Mouse (Mus musculus) right cerebral cortex, postnatal 14 days (tissue): ENCODE data around the gene Rnf225.
A peak's percentile ranks its signal among the peaks of the same experiment; 100 is the strongest.
"Not testable (repeated sequence)": the region's sequence is repeated elsewhere in the genome, so short reads cannot be mapped to it uniquely, and the experiment has no call there.

Experiments
- DNase-seq: peaks from one replicate; pipeline ENCODE4 v3.0.0; 2022

The Rnf225 gene

DNA sequence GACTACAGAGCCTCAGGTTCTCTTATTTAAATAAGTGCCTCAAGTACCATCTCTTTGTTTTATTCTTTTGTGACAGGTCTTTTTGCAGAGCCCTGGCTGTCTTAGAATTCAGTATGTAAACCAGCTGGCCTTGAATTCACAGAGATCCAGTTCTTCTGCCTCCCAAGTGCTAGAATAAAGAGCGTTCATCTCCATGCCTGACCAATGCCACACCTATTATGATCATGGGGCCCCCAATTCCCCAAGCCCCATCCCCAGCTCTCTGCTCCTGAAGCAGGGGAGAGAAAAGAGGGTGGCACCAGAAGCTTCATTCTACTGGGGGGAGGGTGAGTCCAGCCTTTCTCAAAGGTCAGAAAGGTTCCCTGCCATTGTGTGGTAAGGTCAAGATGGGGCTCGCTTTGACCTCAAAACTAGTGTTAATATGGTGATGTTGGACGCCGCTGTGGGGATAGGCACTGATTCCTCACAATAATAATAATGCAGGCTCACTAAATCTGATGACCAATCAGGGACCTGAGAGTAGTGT is 6.5 kb downstream of the Rnf225 start:
- no peak for DNase-seq

DNA sequence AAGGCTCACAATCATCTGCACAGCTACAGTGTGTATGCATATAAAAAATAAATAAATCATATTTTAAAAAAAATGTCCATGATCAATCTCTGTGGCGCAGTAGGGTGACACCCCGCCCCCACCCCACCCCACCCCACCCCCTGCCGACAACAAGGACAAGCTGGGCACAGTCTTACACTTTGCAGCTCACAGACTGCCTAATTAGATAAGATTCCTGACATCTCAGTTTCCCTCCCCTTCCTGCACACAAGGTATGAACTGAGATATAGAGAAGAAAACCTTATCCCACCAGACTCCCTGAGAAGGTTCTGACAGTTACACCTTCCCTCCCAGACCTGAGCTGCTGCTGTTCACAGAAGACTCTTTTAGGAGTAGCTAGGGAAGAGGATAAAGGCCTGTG is 7.6 kb downstream of the Rnf225 start:
- DNase-seq: no peak

DNA sequence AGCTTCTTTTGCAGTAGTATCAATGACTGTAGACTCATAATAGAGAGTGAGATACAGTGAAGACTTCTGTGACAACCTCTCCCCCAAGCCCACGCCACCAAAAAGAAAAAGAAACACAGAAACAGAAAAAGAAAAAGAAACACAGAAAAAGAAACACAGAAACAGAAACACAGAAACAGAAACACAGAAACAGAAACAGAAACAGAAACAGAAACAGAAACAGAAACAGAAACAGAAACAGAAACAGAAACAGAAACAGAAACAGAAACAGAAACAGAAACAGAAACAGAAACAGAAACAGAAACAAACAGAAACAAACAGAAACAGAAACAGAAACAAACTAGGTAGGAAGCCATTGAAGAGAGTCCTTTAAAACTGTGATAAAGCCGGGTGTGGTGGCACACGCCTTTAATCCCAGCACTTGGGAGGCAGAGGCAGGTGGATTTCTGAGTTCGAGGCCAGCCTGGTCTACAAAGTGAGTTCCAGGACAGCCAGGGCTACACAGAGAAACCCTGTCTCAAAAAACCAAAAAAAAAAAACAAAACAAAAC is 10.1 kb downstream of the Rnf225 start:
- DNase-seq: not testable (repeated sequence)

- DNase-seq: no peak
These were observed 13.4 kb downstream of the Rnf225 start for GRCm38 (mm10) chr7:12940599-12940998.

GRCm38 (mm10) chr7:12943488-12943887 is 16.3 kb downstream of the Rnf225 start:
- DNase-seq: no peak

- peak; percentile 87 for DNase-seq
These were observed 22.0 kb downstream of the Rnf225 start for GRCm38 (mm10) chr7:12949032-12949871.

DNA sequence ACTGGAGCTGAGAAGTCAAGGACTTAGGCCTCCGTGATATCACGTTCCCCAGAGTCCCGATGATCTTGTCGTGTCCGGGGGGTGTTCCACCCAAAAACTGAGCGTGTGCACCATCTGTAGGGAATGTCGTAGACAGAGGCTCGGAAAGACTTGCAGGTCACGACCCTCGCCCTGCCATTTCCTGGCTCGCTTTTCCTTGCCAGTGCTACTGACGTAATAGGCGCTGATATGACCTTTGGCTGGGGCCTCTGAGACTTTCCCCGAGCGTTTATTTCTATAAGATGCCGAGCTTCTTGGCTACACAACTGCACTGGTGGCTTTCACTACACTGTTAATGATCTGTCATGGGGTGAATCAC is 22.6 kb downstream of the Rnf225 start:
- no peak for DNase-seq

GRCm38 (mm10) chr7:12954896-12955295 is 27.7 kb downstream of the Rnf225 start:
- DNase-seq: no peak

GRCm38 (mm10) chr7:12957511-12957910 is 30.3 kb downstream of the Rnf225 start:
- DNase-seq: no peak

DNA sequence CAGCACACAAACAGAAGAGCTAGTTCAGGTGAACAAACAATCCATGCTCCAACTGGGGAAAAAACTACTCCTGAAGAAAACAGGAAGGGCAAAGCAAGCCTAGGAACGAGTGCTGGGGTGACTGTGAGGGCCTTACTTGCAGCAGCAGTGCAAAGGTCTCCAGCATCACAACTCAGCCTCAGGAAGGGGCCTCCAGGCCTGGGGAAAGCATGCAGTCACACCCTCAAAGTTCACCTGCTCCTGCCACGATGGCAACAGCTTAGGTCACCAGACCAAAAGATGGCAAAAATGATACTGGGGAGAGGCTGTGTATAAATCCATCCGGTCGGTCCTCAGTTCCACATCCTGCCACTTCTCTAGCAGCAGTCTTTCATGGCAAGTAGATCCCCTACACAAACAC is 31.7 kb downstream of the Rnf225 start:
- DNase-seq: no peak

- no peak for DNase-seq
These were observed 32.5 kb downstream of the Rnf225 start for GRCm38 (mm10) chr7:12959718-12960117.

DNA sequence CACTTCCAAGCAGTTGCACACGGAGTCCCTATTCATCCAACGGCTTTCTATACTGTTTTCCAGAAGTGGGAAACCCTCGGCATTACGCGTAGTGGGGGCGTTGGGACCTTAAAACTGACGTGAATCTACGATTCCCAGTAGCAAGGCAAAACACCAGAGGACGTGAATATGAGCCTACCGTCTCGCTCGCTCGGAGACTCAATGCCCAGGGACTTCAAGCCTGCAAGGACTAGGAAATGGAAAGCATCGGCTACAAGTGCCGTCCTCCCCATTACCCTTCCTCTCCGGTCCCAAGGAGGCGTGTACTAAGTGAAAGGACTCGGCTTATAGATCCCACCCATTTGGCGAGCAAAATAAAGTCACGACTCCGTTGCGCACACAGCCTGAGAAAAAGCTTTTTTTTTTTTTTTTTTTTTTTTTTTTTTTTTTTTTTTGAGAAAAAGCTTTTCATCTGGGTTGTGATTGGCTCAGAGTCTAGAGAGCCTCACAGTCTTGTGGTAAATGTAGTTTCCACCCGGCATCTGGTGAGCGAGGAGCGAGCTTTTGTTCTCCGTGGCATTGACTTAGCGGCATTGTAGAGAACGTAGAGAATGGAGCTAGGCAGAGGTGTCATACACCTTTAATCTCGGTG is 34.4 kb downstream of the Rnf225 start:
- DNase-seq: peak; percentile 54

DNA sequence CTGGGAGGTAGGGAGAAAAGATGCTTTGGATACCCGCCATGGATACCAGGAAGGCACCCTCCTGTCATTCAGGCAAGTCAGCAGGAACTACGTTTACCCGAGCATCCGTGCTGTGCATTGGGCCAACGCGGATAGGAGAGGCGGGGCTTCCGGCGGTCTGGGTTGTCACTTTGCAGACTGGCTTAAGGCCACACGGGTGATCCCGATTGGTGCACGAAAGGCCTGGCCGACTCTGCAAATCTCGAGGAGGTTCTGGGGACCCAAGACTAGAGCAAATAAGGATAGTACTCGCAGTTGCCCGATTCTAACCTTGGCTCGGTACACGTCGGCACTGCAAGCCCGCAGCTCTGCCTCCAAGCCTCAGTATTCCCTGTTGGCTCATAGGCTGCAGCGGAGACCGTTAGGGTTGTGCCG is 38.5 kb downstream of the Rnf225 start, which contains the start of gene Zfp324:
Gene Zfp324 (plus strand): TSS at position 161 of the 414 bp plus-strand sequence.
- DNase-seq: peak; percentile 85

- peak; percentile 60 for DNase-seq
These were observed 39.1 kb downstream of the Rnf225 start for GRCm38 (mm10) chr7:12966104-12966845.

DNA sequence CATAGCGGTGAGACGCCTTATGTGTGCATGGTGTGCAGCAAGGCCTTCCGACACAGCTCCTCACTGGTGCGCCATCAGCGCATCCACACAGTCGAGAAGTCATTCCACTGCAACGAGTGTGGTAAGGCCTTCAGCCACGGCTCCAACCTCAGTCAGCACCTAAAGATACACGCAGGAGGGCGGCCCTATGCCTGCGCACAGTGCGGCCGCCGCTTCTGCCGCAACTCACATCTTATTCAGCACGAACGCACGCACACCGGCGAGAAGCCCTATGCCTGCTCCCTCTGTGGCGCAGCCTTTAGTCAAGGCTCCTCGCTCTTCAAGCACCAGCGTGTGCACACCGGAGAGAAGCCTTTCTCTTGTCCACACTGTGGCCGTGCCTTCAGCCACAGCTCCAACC is 43.7 kb downstream of the Rnf225 start:
- DNase-seq: no peak

DNA sequence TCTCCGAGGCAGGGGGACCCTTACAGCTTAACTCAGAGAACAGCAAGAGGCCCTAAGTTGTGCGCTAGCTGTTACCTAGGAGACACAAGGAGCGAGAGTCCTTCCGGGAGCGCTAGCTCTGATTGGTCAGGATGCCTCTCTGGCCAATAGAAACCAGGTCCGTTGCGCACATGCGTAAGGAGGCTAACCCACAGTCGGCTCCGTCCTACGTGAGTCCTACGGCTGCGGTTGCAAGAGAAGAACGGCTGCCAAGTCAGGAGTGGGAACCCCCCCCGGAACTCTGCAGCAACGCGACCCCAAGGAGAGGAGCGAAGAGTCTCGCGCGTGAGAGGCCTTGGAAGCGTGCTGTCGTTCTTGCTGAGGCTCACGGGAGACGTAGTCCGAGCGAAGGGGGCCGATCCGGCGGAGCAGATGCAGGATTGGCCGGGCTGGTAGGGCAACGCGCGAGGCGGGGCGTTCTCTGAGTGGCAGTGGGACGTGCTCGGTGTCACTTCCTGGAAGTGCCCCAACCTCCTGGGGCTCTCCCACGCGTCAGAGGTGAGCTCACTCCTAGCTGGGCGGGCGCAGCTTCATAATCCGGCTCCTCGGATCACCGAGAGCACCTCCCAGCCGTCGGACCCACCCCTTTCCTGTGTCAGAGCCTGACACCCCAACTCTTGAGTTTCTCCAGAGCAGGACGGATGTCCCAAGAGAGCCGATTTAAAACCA is 50.6 kb downstream of the Rnf225 start, which contains the start of gene Zfp446:
Gene Zfp446 (plus strand): TSS at position 167 of the 708 bp plus-strand sequence.
- DNase-seq: peak; percentile 98

DNA sequence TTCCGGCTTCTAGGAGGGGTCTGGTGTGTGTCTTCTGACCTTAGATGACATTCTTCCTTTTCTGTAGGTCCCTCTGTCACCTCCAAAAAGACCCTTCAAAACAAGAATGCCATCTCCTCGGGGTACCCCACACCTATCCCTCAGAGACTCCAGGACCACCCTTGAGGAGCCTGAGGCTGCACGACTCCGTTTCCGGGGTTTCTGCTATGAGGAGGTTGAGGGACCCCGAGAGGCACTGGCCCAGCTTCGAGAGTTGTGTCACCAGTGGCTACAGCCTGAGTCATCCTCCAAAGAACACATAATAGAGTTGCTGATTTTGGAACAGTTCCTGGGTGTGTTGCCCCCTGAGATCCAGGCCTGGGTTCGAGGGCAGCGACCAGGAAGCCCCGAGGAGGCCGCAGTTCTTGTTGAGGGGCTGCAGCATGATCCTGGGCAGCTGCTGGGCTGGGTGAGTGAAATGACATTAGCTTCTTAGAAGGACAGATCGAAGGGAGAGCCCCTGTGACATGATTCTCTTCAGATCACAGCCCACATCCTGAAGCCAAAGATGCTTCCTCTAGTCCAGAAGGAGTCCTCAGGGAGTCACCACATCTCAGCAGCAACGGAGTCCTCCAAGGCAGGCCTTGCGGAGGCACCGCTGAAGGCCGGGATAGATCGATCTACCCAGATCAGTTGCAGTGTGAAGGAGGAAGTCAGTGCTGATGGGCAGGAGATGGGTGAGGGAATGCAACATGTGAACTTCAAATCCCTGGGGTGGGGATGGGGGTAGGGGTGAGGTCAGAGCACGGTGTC is 51.9 kb downstream of the Rnf225 start:
- DNase-seq: no peak

GRCm38 (mm10) chr7:12979776-12980175 is 52.6 kb downstream of the Rnf225 start:
- no peak for DNase-seq

DNA sequence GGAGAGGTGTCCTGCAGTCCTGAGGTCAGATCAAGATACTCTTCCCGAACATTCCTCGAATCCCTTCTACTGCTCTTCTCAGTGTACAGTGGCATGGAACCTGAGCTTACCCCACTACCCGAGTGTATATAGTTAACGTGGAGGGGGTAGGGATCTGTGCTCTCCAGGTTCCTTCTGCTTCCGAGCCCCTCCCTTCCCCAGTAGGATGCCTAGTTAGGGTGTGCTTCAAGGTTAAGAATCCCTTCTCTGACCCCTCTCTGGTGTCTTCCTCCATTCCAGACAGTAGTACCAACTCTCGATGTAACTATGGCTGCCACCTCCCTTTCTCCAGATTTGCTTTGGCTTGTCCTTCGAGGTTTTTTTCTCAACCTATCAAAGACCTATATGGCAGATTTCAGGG is 53.1 kb downstream of the Rnf225 start:
- no peak for DNase-seq
